Mouse (Mus musculus) liver, embryonic 13.5 days (tissue): ENCODE data around the gene Casp9. TPM values are rescaled to one million over a fixed set of nuclear protein-coding genes. Genes with fewer than 3 reads are reported as not detected.

ENCODE experiments used
- ATAC-seq: fragments of 200-750 bp; cut with Nextera tagmentation; 2 replicates; pipeline ENCODE4 v1.8.0; 2017; ENCODE audit warnings: low read depth, mild to moderate bottlenecking, moderate number of reproducible peaks, moderate library complexity
- DNase-seq: peaks from one replicate; pipeline ENCODE4 v3.0.0; 2022
- H3K27ac ChIP-seq: fragments of 300-500 bp; sonication (generic); 2 replicates; pipeline ENCODE4 v1.5.1; 2015; ENCODE audit warnings: moderate library complexity, mild to moderate bottlenecking, inconsistent platforms
- H3K27me3 ChIP-seq: fragments of 300-500 bp; sonication (generic); 2 replicates; pipeline ENCODE4 v1.6.1; 2015; ENCODE audit warnings: mild to moderate bottlenecking, inconsistent platforms
- H3K36me3 ChIP-seq: fragments of 300-500 bp; sonication (generic); 2 replicates; pipeline ENCODE4 v1.6.1; 2015; ENCODE audit warnings: mild to moderate bottlenecking, inconsistent platforms
- H3K4me1 ChIP-seq: fragments of 300-500 bp; sonication (generic); replicated peaks from 2 replicates; pipeline ENCODE4 v1.6.1; 2015; ENCODE audit warnings: inconsistent platforms
- H3K4me2 ChIP-seq: fragments of 300-500 bp; sonication (generic); 2 replicates; pipeline ENCODE4 v1.6.1; 2015; ENCODE audit warnings: inconsistent platforms, mild to moderate bottlenecking, moderate library complexity
- H3K4me3 ChIP-seq: fragments of 300-500 bp; sonication (generic); replicated peaks from 2 replicates; pipeline ENCODE4 v1.5.1; 2015; ENCODE audit warnings: mild to moderate bottlenecking, inconsistent platforms
- H3K9ac ChIP-seq: fragments of 300-500 bp; sonication (generic); 2 replicates; pipeline ENCODE4 v1.6.1; 2015; ENCODE audit warnings: mild to moderate bottlenecking, inconsistent platforms
- H3K9me3 ChIP-seq: fragments of 300-500 bp; sonication (generic); replicated peaks from 2 replicates; pipeline ENCODE4 v1.6.1; 2016; ENCODE audit warnings: inconsistent platforms
- WGBS: fragments of 180-500 bp; shearing (Covaris S2); methylation state at CpG from one replicate; pipeline ENCODE4 v1.1.7; 2015; ENCODE audit not compliant: insufficient replicate concordance; 5-methylcytosine and 5-hydroxymethylcytosine counted together
- polyA plus RNA-seq: library from polyadenylated mRNA; unstranded; fragments of >200 nt; fragmentation: Nextera tagmentation; extraction: Ambion mirVana; gene quantifications from 2 replicates; pipeline ENCODE4 v1.2.1, GENCODE M21; 2015

Casp9 gene
- polyA plus RNA-seq, 1 experiment from 2014 or later: 9.1 TPM

- ATAC-seq (no peak), DNase-seq (no peak)
- H3K9ac ChIP-seq: no peak overlapping the region
- H3K4me1 ChIP-seq: 0 out of 2 replicates have a peak, but pooled peaks cover 2% of the 10 kb centered on the region
- H3K27ac ChIP-seq: no peak overlapping the region
- no peaks in the 10 kb centered on the region for H3K27me3 ChIP-seq
- no peak overlapping the region for H3K4me3 ChIP-seq
- H3K36me3 ChIP-seq: peaks cover 5% of the 10 kb centered on the region; the same call in 1 of the 2 replicates
- H3K4me2 ChIP-seq: no peak overlapping the region
- WGBS: 56% methylated on average over 9 of the region's 9 CpGs
- H3K9me3 ChIP-seq: no peaks in the 10 kb centered on the region
Measured at GRCm38 (mm10) chr4:141853437-141853836, 60.0 kb downstream of the Casp9 start.

GRCm38 (mm10) chr4:141857422-141857930 is 64.1 kb downstream of the Casp9 start:
- peak; percentile 55 for ATAC-seq
- DNase-seq: peak; percentile 61
- peaks cover 2% of the 10 kb centered on the region; the same call in 1 of the 2 replicates for H3K4me1 ChIP-seq
- H3K27me3 ChIP-seq: no peaks in the 10 kb centered on the region
- 16% methylated on average over 10 of the region's 10 CpGs for WGBS
- H3K36me3 ChIP-seq: peaks cover 42% of the 10 kb centered on the region
- no peak overlapping the region for H3K4me2 ChIP-seq
- no peak overlapping the region for H3K4me3 ChIP-seq
- no peak overlapping the region for H3K9ac ChIP-seq
- no peaks in the 10 kb centered on the region for H3K9me3 ChIP-seq
- no peak overlapping the region for H3K27ac ChIP-seq

GRCm38 (mm10) chr4:141858501-141858900 is 65.1 kb downstream of the Casp9 start:
- no peak overlapping the region for H3K4me3 ChIP-seq
- WGBS: 92% methylated on average over 20 of the region's 20 CpGs
- DNase-seq (no peak), ATAC-seq (no peak)
- no peak overlapping the region for H3K27ac ChIP-seq
- H3K4me1 ChIP-seq: peaks cover 2% of the 10 kb centered on the region; the same call in 1 of the 2 replicates
- no peaks in the 10 kb centered on the region for H3K27me3 ChIP-seq
- H3K9me3 ChIP-seq: no peaks in the 10 kb centered on the region
- peaks cover 48% of the 10 kb centered on the region for H3K36me3 ChIP-seq
- no peak overlapping the region for H3K9ac ChIP-seq
- no peak overlapping the region for H3K4me2 ChIP-seq

- Histone ChIP-seq H3K4me3 (no peak overlapping the region), H3K27ac (no peak overlapping the region), H3K4me2 (no peak overlapping the region), H3K27me3 (no peaks in the 10 kb centered on the region), H3K9ac (no peak overlapping the region), H3K4me1 (peaks cover 2% of the 10 kb centered on the region; the same call in 1 of the 2 replicates), H3K9me3 (no peaks in the 10 kb centered on the region), H3K36me3 (peaks cover 55% of the 10 kb centered on the region)
- 94% methylated on average over 14 of the region's 14 CpGs for WGBS
- DNase-seq (no peak), ATAC-seq (no peak)
Measured at GRCm38 (mm10) chr4:141859351-141859750, 65.9 kb downstream of the Casp9 start.

- DNase-seq (no peak), ATAC-seq (no peak)
- H3K4me1 ChIP-seq: peaks cover 5% of the 10 kb centered on the region
- no peaks in the 10 kb centered on the region for H3K9me3 ChIP-seq
- no peaks in the 10 kb centered on the region for H3K27me3 ChIP-seq
- H3K27ac ChIP-seq: no peak overlapping the region
- H3K4me2 ChIP-seq: no peak overlapping the region
- H3K9ac ChIP-seq: no peak overlapping the region
- 78% methylated on average over 19 of the region's 19 CpGs for WGBS
- H3K36me3 ChIP-seq: peaks cover 62% of the 10 kb centered on the region
- no peak overlapping the region for H3K4me3 ChIP-seq
Measured at GRCm38 (mm10) chr4:141860246-141860841, 66.9 kb downstream of the Casp9 start.

- no peak overlapping the region for H3K4me2 ChIP-seq
- H3K4me3 ChIP-seq: no peak overlapping the region
- H3K27me3 ChIP-seq: no peaks in the 10 kb centered on the region
- peaks cover 68% of the 10 kb centered on the region for H3K36me3 ChIP-seq
- no peak overlapping the region for H3K9ac ChIP-seq
- no peaks in the 10 kb centered on the region for H3K9me3 ChIP-seq
- WGBS: 71% methylated on average over 17 of the region's 17 CpGs
- no peak overlapping the region for H3K27ac ChIP-seq
- DNase-seq: no peak
- no peak for ATAC-seq
- H3K4me1 ChIP-seq: peaks cover 11% of the 10 kb centered on the region
Measured at GRCm38 (mm10) chr4:141861591-141862295, 68.3 kb downstream of the Casp9 start.

GRCm38 (mm10) chr4:141862867-141863266 is 69.5 kb downstream of the Casp9 start:
- no peak for ATAC-seq
- no peaks in the 10 kb centered on the region for H3K27me3 ChIP-seq
- H3K4me3 ChIP-seq: no peak overlapping the region
- H3K9ac ChIP-seq: no peak overlapping the region
- H3K9me3 ChIP-seq: no peaks in the 10 kb centered on the region
- 87% methylated on average over 5 of the region's 5 CpGs for WGBS
- no peak overlapping the region for H3K4me2 ChIP-seq
- H3K27ac ChIP-seq: no peak overlapping the region
- peaks cover 67% of the 10 kb centered on the region for H3K36me3 ChIP-seq
- H3K4me1 ChIP-seq: peaks cover 18% of the 10 kb centered on the region
- no peak for DNase-seq

GRCm38 (mm10) chr4:141863726-141864280 is 70.4 kb downstream of the Casp9 start:
- 84% methylated on average over 7 of the region's 7 CpGs for WGBS
- no peak overlapping the region for H3K4me2 ChIP-seq
- H3K36me3 ChIP-seq: peaks cover 72% of the 10 kb centered on the region
- no peaks in the 10 kb centered on the region for H3K27me3 ChIP-seq
- H3K4me1 ChIP-seq: peaks cover 22% of the 10 kb centered on the region
- no peak overlapping the region for H3K9ac ChIP-seq
- H3K27ac ChIP-seq: no peak overlapping the region
- no peaks in the 10 kb centered on the region for H3K9me3 ChIP-seq
- ATAC-seq: no peak
- H3K4me3 ChIP-seq: no peak overlapping the region
- no peak for DNase-seq

- WGBS: 88% methylated on average over 8 of the region's 8 CpGs
- Histone ChIP-seq H3K4me3 (no peak overlapping the region), H3K27ac (no peak overlapping the region), H3K36me3 (peaks cover 72% of the 10 kb centered on the region), H3K9ac (no peak overlapping the region), H3K27me3 (no peaks in the 10 kb centered on the region), H3K4me1 (peaks cover 27% of the 10 kb centered on the region), H3K9me3 (no peaks in the 10 kb centered on the region), H3K4me2 (no peak overlapping the region)
- DNase-seq (no peak), ATAC-seq (no peak)
Measured at GRCm38 (mm10) chr4:141864506-141864905, 71.1 kb downstream of the Casp9 start.

- Histone ChIP-seq H3K27ac (no peak overlapping the region), H3K9me3 (no peaks in the 10 kb centered on the region), H3K4me3 (no peak overlapping the region), H3K4me1 (peaks cover 32% of the 10 kb centered on the region), H3K36me3 (peaks cover 72% of the 10 kb centered on the region), H3K9ac (no peak overlapping the region), H3K27me3 (no peaks in the 10 kb centered on the region), H3K4me2 (no peak overlapping the region)
- ATAC-seq: no peak
- WGBS: 84% methylated on average over 5 of the region's 5 CpGs
- no peak for DNase-seq
Measured at GRCm38 (mm10) chr4:141865006-141865405, 71.6 kb downstream of the Casp9 start.
